Mouse (Mus musculus) cerebellum, adult 2 months (tissue): ENCODE data around the gene Yod1.

ENCODE experiments used
- CTCF ChIP-seq: fragments of 200-500 bp; IDR thresholded peaks from 2 replicates; pipeline ENCODE4 v1.5.1; 2011; ENCODE audit warnings: low read depth, mild to moderate bottlenecking, control low read depth, low read length, moderate library complexity, borderline replicate concordance; ENCODE audit not compliant: insufficient read depth
- POLR2A ChIP-seq: fragments of 200-500 bp; IDR thresholded peaks from 2 replicates; pipeline ENCODE4 v1.6.1; 2011; ENCODE audit warnings: low read length, control low read depth, borderline replicate concordance; ENCODE audit not compliant: insufficient read depth

DNA sequence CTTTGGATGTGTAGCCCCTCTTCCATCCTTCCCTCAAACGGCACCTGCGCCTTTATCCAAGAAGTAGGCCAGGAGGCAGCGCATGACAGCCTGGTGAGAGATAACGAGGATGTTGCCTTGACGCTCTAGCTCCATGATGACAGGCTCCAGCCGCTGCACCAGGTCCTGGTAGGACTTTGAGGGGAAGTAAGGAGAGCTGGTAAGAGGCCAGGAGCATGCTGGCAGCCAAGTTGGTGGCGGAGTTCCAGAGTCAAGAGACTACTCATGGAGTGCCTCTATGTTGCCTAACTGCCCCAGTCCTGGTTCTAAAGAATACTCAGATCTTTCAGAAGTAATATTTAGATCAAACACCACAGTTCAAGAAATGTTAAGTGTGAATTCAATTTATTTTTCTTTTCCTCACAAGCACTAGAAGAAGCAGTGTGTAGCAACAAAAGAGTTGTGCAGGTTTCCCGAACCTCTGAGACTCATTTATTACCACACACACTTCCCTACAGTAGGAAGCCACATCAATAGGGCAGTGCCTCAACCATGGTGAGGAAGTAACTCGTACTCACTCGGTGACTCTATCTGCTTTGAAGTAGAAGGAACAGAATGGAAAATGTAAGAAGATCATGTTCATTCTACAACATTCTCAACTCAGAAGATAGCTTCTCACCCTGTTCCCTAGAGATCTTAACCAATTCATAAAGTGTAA lies 17.0 kb upstream of the Yod1 start:
- TF ChIP-seq CTCF (no peak), POLR2A (no peak)
